Mouse (Mus musculus) cerebellum, adult 2 months (tissue): ENCODE results near the gene Fcf1. TPM values are rescaled to one million over a fixed set of nuclear protein-coding genes. Genes with fewer than 3 reads are reported as not detected.

Experiments used
- DNase-seq, 2 experiments: peaks; one replicate each; pipeline ENCODE4 v3.0.0; 2021
- H3K27ac ChIP-seq: fragments of 200-500 bp; 2 replicates; pipeline ENCODE4 v1.5.1; 2012; ENCODE audit warnings: low read length, control low read depth, inconsistent platforms; ENCODE audit not compliant: insufficient read depth
- H3K27me3 ChIP-seq: fragments of 200-500 bp; 2 replicates; pipeline ENCODE4 v1.6.1; 2012; ENCODE audit warnings: inconsistent platforms, mild to moderate bottlenecking, low read length, moderate library complexity; ENCODE audit not compliant: control insufficient read depth, insufficient read depth
- H3K4me1 ChIP-seq: fragments of 200-500 bp; 2 replicates; pipeline ENCODE4 v1.6.1; 2011; ENCODE audit warnings: low read length; ENCODE audit not compliant: control insufficient read depth, insufficient read depth
- H3K4me3 ChIP-seq: fragments of 200-500 bp; replicated peaks from 2 replicates; pipeline ENCODE3; 2011; ENCODE audit warnings: mild to moderate bottlenecking, low read depth, low read length, control low read depth; ENCODE audit not compliant: insufficient read depth
- CTCF ChIP-seq: fragments of 200-500 bp; IDR thresholded peaks from 2 replicates; pipeline ENCODE4 v1.5.1; 2011; ENCODE audit warnings: low read depth, mild to moderate bottlenecking, control low read depth, low read length, moderate library complexity, borderline replicate concordance; ENCODE audit not compliant: insufficient read depth
- POLR2A ChIP-seq: fragments of 200-500 bp; IDR thresholded peaks from 2 replicates; pipeline ENCODE4 v1.6.1; 2011; ENCODE audit warnings: low read length, control low read depth, borderline replicate concordance; ENCODE audit not compliant: insufficient read depth
- WGBS: fragments of 180-500 bp; shearing (Covaris S2); methylation state at CpG from one replicate; pipeline ENCODE4 v1.1.7; 2018; 5-methylcytosine and 5-hydroxymethylcytosine counted together
- polyA plus RNA-seq: library from polyadenylated mRNA; depleted of rRNA; stranded (reverse); fragments of >200 nt; gene quantifications from 2 replicates; pipeline ENCODE4 v1.2.3, GENCODE M21; 2012

Gene Fcf1
- polyA plus RNA-seq, 1 experiment: 88.6 TPM

DNA sequence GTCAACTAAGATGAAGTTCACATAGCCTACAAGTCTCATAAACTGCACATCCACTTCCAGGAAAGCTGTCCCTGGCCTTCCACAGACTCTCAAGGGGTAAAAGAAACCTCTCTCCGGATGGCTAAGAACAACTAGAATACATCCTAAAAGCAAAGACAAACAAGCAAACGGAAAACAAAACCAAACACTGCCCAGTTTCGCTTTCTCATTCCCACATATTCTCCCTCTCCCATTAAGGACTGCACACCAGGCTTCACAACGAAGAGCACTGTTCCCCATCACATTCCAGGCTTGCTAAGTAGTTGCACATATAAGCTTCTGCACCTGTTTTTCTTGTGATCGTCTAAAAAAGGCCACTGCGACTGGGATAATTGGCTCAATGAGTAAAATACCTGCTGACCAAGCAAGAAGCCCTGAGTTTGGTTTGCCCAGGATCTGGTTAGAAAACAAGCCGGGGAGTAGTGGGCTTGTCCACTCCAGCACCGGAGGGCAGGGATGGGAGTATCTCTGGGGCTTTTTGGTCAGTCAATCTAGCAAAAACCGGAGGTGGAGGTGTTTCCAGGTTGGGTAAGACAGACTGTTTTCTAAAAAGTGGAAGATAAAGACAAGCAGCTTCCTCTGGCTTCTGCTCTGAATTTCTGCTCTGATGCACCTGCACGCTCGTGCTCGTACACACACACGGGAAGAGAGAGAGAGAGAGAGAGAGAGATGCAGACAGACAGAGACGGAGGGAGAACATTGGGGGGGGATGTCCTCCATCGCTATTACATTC is 855 bp upstream of the Fcf1 start:
- Histone ChIP-seq H3K4me3 (peak overlapping the region; percentile 89), H3K27ac (no peak overlapping the region), H3K4me1 (peaks cover 3% of the 10 kb centered on the region), H3K27me3 (no peaks in the 10 kb centered on the region)
- WGBS: 21% methylated on average over 15 of the region's 15 CpGs
- TF ChIP-seq CTCF (no peak), POLR2A (no peak)
- DNase-seq: no peak

GRCm38 (mm10) chr12:84979264-84979862 is 8.7 kb downstream of the Fcf1 start:
- Histone ChIP-seq H3K27me3 (no peaks in the 10 kb centered on the region), H3K27ac (no peak overlapping the region), H3K4me1 (no peaks in the 10 kb centered on the region), H3K4me3 (no peak overlapping the region)
- TF ChIP-seq CTCF (no peak), POLR2A (no peak)
- DNase-seq: no peak
- WGBS: 87% methylated on average over 2 of the region's 2 CpGs

- TF ChIP-seq CTCF: no peak
- no peak for TF ChIP-seq POLR2A
- no peak for DNase-seq
- no peaks in the 10 kb centered on the region for H3K27me3 ChIP-seq
- no peak overlapping the region for H3K4me3 ChIP-seq
- WGBS: 67% methylated on average over 4 of the region's 4 CpGs
- no peaks in the 10 kb centered on the region for H3K4me1 ChIP-seq
- H3K27ac ChIP-seq: no peak overlapping the region
These were observed 18.8 kb downstream of the Fcf1 start for GRCm38 (mm10) chr12:84989456-84989855.

GRCm38 (mm10) chr12:84995112-84995761 is 24.5 kb downstream of the Fcf1 start:
- H3K27me3 ChIP-seq: no peaks in the 10 kb centered on the region
- H3K27ac ChIP-seq: no peak overlapping the region
- 93% methylated on average over 9 of the region's 9 CpGs for WGBS
- H3K4me1 ChIP-seq: no peaks in the 10 kb centered on the region; the same call in 1 of the 2 replicates
- peak in 1 of 2 experiments; percentile 26 for DNase-seq
- peak overlapping the region; percentile 9 for H3K4me3 ChIP-seq
- TF ChIP-seq POLR2A (no peak), CTCF (no peak)

- under 1% methylated on average over 45 of the region's 45 CpGs for WGBS
- no peaks in the 10 kb centered on the region; the same call in 1 of the 2 replicates for H3K4me1 ChIP-seq
- TF ChIP-seq POLR2A (peak; percentile 89), CTCF (peak; percentile 60; the same call in 1 of the 2 replicates)
- peak within 1 kb of the TSS; percentile 64 for H3K27ac ChIP-seq
- H3K4me3 ChIP-seq: peak within 1 kb of the TSS; percentile 71
- no peaks in the 10 kb centered on the region for H3K27me3 ChIP-seq
- peak; percentile 99 for DNase-seq
These were observed 25.4 kb downstream of the Fcf1 start, which contains the start of gene Ylpm1 for GRCm38 (mm10) chr12:84996083-84996496. Gene Ylpm1, plus strand, starts transcription at chr12:84996321.

- under 1% methylated on average over 44 of the region's 44 CpGs for WGBS
- peak overlapping the region; percentile 64 for H3K27ac ChIP-seq
- no peaks in the 10 kb centered on the region for H3K27me3 ChIP-seq
- TF ChIP-seq CTCF (no peak), POLR2A (no peak)
- no peaks in the 10 kb centered on the region; the same call in 1 of the 2 replicates for H3K4me1 ChIP-seq
- DNase-seq: peak in 1 of 2 experiments; percentile 61
- peak overlapping the region; percentile 71 for H3K4me3 ChIP-seq
These were observed 26.1 kb downstream of the Fcf1 start for GRCm38 (mm10) chr12:84996501-84997398.

DNA sequence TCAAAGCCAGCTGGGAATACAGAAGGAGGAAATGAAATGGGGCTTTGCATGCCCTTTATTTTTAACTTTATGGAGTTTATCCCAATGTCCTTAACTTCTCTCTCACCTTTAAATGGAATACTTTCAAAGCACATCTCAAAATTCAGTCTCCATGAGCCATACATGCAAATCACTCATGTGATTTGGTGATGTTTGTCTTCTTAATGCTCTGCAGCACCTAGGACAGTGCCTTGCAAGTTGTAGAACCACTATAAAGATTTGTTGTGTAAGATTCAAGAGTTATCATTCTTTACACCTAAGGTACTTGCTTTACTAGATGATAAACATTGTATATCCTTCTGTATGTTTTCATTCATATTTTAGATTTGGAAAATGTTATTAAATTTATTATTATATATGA is 28.4 kb downstream of the Fcf1 start:
- Histone ChIP-seq H3K27me3 (no peaks in the 10 kb centered on the region), H3K4me1 (no peaks in the 10 kb centered on the region; the same call in 1 of the 2 replicates), H3K27ac (no peak overlapping the region), H3K4me3 (peak overlapping the region; percentile 47)
- no peak for DNase-seq
- no peak for TF ChIP-seq CTCF
- no peak for TF ChIP-seq POLR2A
